Mouse (Mus musculus) neural tube, embryonic 12.5 days (tissue): ENCODE measurements around the gene Fkbp6. TPM values are rescaled to one million over a fixed set of nuclear protein-coding genes. Genes with fewer than 3 reads are reported as not detected.

ENCODE experiments used
- ATAC-seq: fragments of 200-750 bp; cut with Nextera tagmentation; 2 replicates; pipeline ENCODE4 v1.8.0; 2017; ENCODE audit warnings: low read depth, mild to moderate bottlenecking, moderate TSS enrichment, moderate library complexity; ENCODE audit not compliant: low FRiP score
- H3K27ac ChIP-seq: fragments of 300-500 bp; sonication (generic); 2 replicates; pipeline ENCODE4 v1.5.1; 2016
- H3K27me3 ChIP-seq: fragments of 300-500 bp; sonication (generic); replicated peaks from 2 replicates; pipeline ENCODE4 v1.6.1; 2016; ENCODE audit warnings: mild to moderate bottlenecking
- H3K36me3 ChIP-seq: fragments of 300-500 bp; sonication (generic); 2 replicates; pipeline ENCODE4 v1.6.1; 2016; ENCODE audit warnings: mild to moderate bottlenecking
- H3K4me1 ChIP-seq: fragments of 300-500 bp; sonication (generic); 2 replicates; pipeline ENCODE4 v1.6.1; 2016
- H3K4me2 ChIP-seq: fragments of 300-500 bp; sonication (generic); replicated peaks from 2 replicates; pipeline ENCODE4 v1.6.1; 2016; ENCODE audit warnings: mild to moderate bottlenecking
- H3K4me3 ChIP-seq: fragments of 300-500 bp; sonication (generic); 2 replicates; pipeline ENCODE4 v1.5.1; 2016
- H3K9ac ChIP-seq: fragments of 300-500 bp; sonication (generic); 2 replicates; pipeline ENCODE4 v1.6.1; 2016; ENCODE audit warnings: mild to moderate bottlenecking
- H3K9me3 ChIP-seq: fragments of 300-500 bp; sonication (generic); 2 replicates; pipeline ENCODE4 v1.6.1; 2016; ENCODE audit warnings: mild to moderate bottlenecking
- WGBS: fragments of 180-500 bp; shearing (Covaris S2); methylation state at CpG from one replicate; pipeline ENCODE4 v1.1.7; 2016; 5-methylcytosine and 5-hydroxymethylcytosine counted together
- microRNA-seq: library from miRNA; unstranded; fragments of <30 nt; microRNA quantifications from one replicate; pipeline ENCODE4, GENCODE M21; 2017
- polyA plus RNA-seq: library from polyadenylated mRNA; unstranded; fragments of >200 nt; fragmentation: Nextera tagmentation; extraction: Ambion mirVana; gene quantifications from 2 replicates; pipeline ENCODE4 v1.2.1, GENCODE M21; 2016

Gene Fkbp6
- polyA plus RNA-seq, 1 experiment from 2014 or later, result not detected

- Histone ChIP-seq H3K4me1 (peaks cover 3% of the 10 kb centered on the region), H3K27ac (no peak overlapping the region), H3K9me3 (no peaks in the 10 kb centered on the region), H3K36me3 (peaks cover 89% of the 10 kb centered on the region), H3K4me2 (no peak overlapping the region), H3K9ac (no peak overlapping the region), H3K27me3 (no peaks in the 10 kb centered on the region), H3K4me3 (no peak overlapping the region)
- no peak for ATAC-seq
- 85% methylated on average over 1 of the region's 1 CpGs for WGBS
These were observed 106.7 kb downstream of the Fkbp6 start for GRCm38 (mm10) chr5:135243166-135243565.

DNA sequence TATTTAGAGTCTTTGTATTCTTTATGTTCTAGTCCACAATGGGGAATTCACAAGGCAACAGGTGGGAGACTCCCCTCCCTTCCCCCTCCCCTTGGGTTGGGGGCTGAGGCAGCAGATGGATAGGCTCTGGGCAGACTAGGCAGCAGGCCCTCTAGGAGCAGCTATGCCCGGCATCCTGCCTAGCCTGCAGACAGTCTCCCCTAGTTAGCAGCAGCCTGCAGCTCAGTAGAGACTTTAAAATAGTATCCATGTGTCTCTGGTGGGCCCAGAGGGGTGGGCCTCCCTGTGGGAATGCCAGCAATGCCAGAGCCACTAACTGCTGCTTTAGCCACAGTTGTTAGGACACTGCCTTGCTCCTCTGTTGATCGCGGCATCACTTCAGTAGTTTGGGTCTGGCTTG is 107.2 kb downstream of the Fkbp6 start:
- no peak overlapping the region for H3K4me2 ChIP-seq
- H3K36me3 ChIP-seq, result peaks cover 95% of the 10 kb centered on the region
- no peaks in the 10 kb centered on the region for H3K4me1 ChIP-seq
- H3K4me3 ChIP-seq, result no peak overlapping the region
- WGBS, result 95% methylated on average over 3 of the region's 3 CpGs
- ATAC-seq, result no peak
- H3K9me3 ChIP-seq, result no peaks in the 10 kb centered on the region
- H3K27me3 ChIP-seq, result no peaks in the 10 kb centered on the region
- H3K27ac ChIP-seq, result no peak overlapping the region
- no peak overlapping the region for H3K9ac ChIP-seq

DNA sequence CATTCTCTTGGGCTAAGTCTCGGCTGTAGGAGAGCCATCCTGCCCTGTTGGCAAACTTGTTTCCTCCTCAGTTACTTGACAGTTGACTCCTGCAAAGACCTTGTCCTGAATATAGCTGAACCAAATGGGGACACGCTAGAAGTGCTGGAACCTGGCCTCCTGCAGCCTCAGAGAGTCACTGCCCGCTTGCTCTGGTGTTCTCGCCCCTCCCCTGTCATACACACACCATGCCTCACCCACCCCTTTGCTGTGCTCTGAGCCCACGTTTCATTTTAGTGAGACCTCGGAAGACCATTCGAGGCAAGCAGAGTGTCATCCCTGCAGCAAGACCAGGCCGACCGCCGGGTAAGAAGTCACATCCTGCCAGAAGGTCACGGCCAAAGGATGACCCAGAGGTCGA is 107.7 kb downstream of the Fkbp6 start:
- Histone ChIP-seq H3K9me3 (no peaks in the 10 kb centered on the region), H3K4me3 (no peak overlapping the region), H3K27me3 (no peaks in the 10 kb centered on the region), H3K4me2 (no peak overlapping the region), H3K9ac (no peak overlapping the region), H3K27ac (no peak overlapping the region), H3K4me1 (no peaks in the 10 kb centered on the region), H3K36me3 (peaks cover 95% of the 10 kb centered on the region)
- 76% methylated on average over 12 of the region's 12 CpGs for WGBS
- no peak for ATAC-seq

Small RNAs within 50 kb of the gene (microRNA-seq; reads per million reads assigned to microRNA genes)
- not detected for gene Mir7033

Other genes starting within 250 kb of the Fkbp6 start
- gene Tbl2, start 200.4 kb downstream of the Fkbp6 start, polyA plus RNA-seq, result 23.6 and 23.8 TPM in 2 replicates
- 50.1 and 50.2 TPM in 2 replicates for gene Bcl7b, start 181.8 kb downstream of the Fkbp6 start, polyA plus RNA-seq
- 54.7 and 58.6 TPM in 2 replicates for gene Baz1b, start 162.8 kb downstream of the Fkbp6 start, polyA plus RNA-seq
- gene Fzd9, start 98.8 kb downstream of the Fkbp6 start, polyA plus RNA-seq, result 11.9 and 14.5 TPM in 2 replicates
- gene Trim50, start 3.3 kb upstream of the Fkbp6 start, polyA plus RNA-seq, result not detected in 2 replicates
- gene Nsun5, start 19.9 kb upstream of the Fkbp6 start, polyA plus RNA-seq, result 34.5 and 36.3 TPM in 2 replicates
- 16.5 and 17.0 TPM in 2 replicates for gene Pom121, start 44.5 kb upstream of the Fkbp6 start, polyA plus RNA-seq
- gene Hip1, start 195.1 kb upstream of the Fkbp6 start, polyA plus RNA-seq, result 60.0 and 62.4 TPM in 2 replicates
- gene Ccl26, start 213.5 kb upstream of the Fkbp6 start, polyA plus RNA-seq, result not detected in 2 replicates
- gene Ccl24, start 223.0 kb upstream of the Fkbp6 start, polyA plus RNA-seq, result 1.4 and 1.6 TPM in 2 replicates